Mouse (Mus musculus): Measurements from ENCODE around the gene Rnf24. TPM values are rescaled to one million over a fixed set of nuclear protein-coding genes. Genes with fewer than 3 reads are reported as not detected.
A peak's percentile ranks its signal among the peaks of the same experiment; 100 is the strongest.

Gene Rnf24
- polyA plus RNA-seq, 1 experiment, result 5.1 TPM

- no peaks in the 10 kb centered on the region for H3K4me1 ChIP-seq (ENCODE audit: control insufficient read depth, insufficient read depth, low read length)
- no peak overlapping the region for H3K27ac ChIP-seq (ENCODE audit: insufficient read depth, low read depth, low read length)
- no peak for TF ChIP-seq CTCF (IDR thresholded peaks at IDR 0.05; ENCODE audit: low read depth, low read length)
- TF ChIP-seq POLR2A (IDR thresholded peaks at IDR 0.05; ENCODE audit: borderline replicate concordance, low read depth, low read length), result no peak
These were observed 21.0 kb upstream of the Rnf24 start for GRCm38 (mm10) chr2:131373656-131374055.

GRCm38 (mm10) chr2:131372276-131372877 is 19.7 kb upstream of the Rnf24 start:
- Histone ChIP-seq H3K4me1 (ENCODE audit: control insufficient read depth, insufficient read depth, low read length) (no peaks in the 10 kb centered on the region), H3K4me3 (ENCODE audit: insufficient read depth, low read length) (no peak overlapping the region), H3K27ac (ENCODE audit: insufficient read depth, low read depth, low read length) (no peak overlapping the region)
- no peak for TF ChIP-seq CTCF (IDR thresholded peaks at IDR 0.05; ENCODE audit: low read depth, low read length)
- TF ChIP-seq POLR2A (IDR thresholded peaks at IDR 0.05; ENCODE audit: borderline replicate concordance, low read depth, low read length), result no peak

More at GRCm38 (mm10) chr2:131373656-131374055, 21.0 kb upstream of the Rnf24 start:
- no peak overlapping the region for H3K4me3 ChIP-seq (ENCODE audit: insufficient read depth, low read length)

GRCm38 (mm10) chr2:131371811-131372210 is 19.1 kb upstream of the Rnf24 start:
- Histone ChIP-seq H3K4me1 (ENCODE audit: control insufficient read depth, insufficient read depth, low read length) (no peaks in the 10 kb centered on the region), H3K4me3 (ENCODE audit: insufficient read depth, low read length) (no peak overlapping the region), H3K27ac (ENCODE audit: insufficient read depth, low read depth, low read length) (no peak overlapping the region)
- TF ChIP-seq CTCF (IDR thresholded peaks at IDR 0.05; ENCODE audit: low read depth, low read length) (no peak), POLR2A (IDR thresholded peaks at IDR 0.05; ENCODE audit: borderline replicate concordance, low read depth, low read length) (no peak)

- Histone ChIP-seq H3K27ac (ENCODE audit: insufficient read depth, low read depth, low read length) (no peak overlapping the region), H3K4me3 (ENCODE audit: insufficient read depth, low read length) (no peak overlapping the region), H3K4me1 (ENCODE audit: control insufficient read depth, insufficient read depth, low read length) (no peaks in the 10 kb centered on the region)
These were observed 18.1 kb upstream of the Rnf24 start for GRCm38 (mm10) chr2:131370828-131371227.

GRCm38 (mm10) chr2:131364689-131365088 is 12.0 kb upstream of the Rnf24 start:
- TF ChIP-seq POLR2A (IDR thresholded peaks at IDR 0.05; ENCODE audit: borderline replicate concordance, low read depth, low read length), result no peak
- no peak for TF ChIP-seq CTCF (IDR thresholded peaks at IDR 0.05; ENCODE audit: low read depth, low read length)
- Histone ChIP-seq H3K4me3 (ENCODE audit: insufficient read depth, low read length) (no peak overlapping the region), H3K4me1 (ENCODE audit: control insufficient read depth, insufficient read depth, low read length) (peaks cover 4% of the 10 kb centered on the region), H3K27ac (ENCODE audit: insufficient read depth, low read depth, low read length) (no peak overlapping the region)

More at GRCm38 (mm10) chr2:131370828-131371227, 18.1 kb upstream of the Rnf24 start:
- no peak for TF ChIP-seq CTCF (IDR thresholded peaks at IDR 0.05; ENCODE audit: low read depth, low read length)

GRCm38 (mm10) chr2:131358481-131358880 is 5.8 kb upstream of the Rnf24 start:
- TF ChIP-seq CTCF (IDR thresholded peaks at IDR 0.05; ENCODE audit: low read depth, low read length) (no peak), POLR2A (IDR thresholded peaks at IDR 0.05; ENCODE audit: borderline replicate concordance, low read depth, low read length) (no peak)

GRCm38 (mm10) chr2:131354049-131354448 is 1.4 kb upstream of the Rnf24 start:
- TF ChIP-seq CTCF (IDR thresholded peaks at IDR 0.05; ENCODE audit: low read depth, low read length) (no peak), POLR2A (IDR thresholded peaks at IDR 0.05; ENCODE audit: borderline replicate concordance, low read depth, low read length) (no peak)
- H3K4me1 ChIP-seq (ENCODE audit: control insufficient read depth, insufficient read depth, low read length), result peaks cover 13% of the 10 kb centered on the region
- H3K4me3 ChIP-seq (ENCODE audit: insufficient read depth, low read length), result no peak overlapping the region
- no peak overlapping the region for H3K27ac ChIP-seq (ENCODE audit: insufficient read depth, low read depth, low read length)

More at GRCm38 (mm10) chr2:131358481-131358880, 5.8 kb upstream of the Rnf24 start:
- Histone ChIP-seq H3K4me1 (ENCODE audit: control insufficient read depth, insufficient read depth, low read length) (peaks cover 11% of the 10 kb centered on the region; the same call in 1 of the 2 replicates), H3K4me3 (ENCODE audit: insufficient read depth, low read length) (no peak overlapping the region), H3K27ac (ENCODE audit: insufficient read depth, low read depth, low read length) (no peak overlapping the region)

GRCm38 (mm10) chr2:131353564-131353915 is 848 bp upstream of the Rnf24 start:
- Histone ChIP-seq H3K27ac (ENCODE audit: insufficient read depth, low read depth, low read length) (no peak overlapping the region), H3K4me1 (ENCODE audit: control insufficient read depth, insufficient read depth, low read length) (peaks cover 13% of the 10 kb centered on the region), H3K4me3 (ENCODE audit: insufficient read depth, low read length) (no peak overlapping the region)
- TF ChIP-seq CTCF (IDR thresholded peaks at IDR 0.05; ENCODE audit: low read depth, low read length) (no peak), POLR2A (IDR thresholded peaks at IDR 0.05; ENCODE audit: borderline replicate concordance, low read depth, low read length) (no peak)

- no peak for TF ChIP-seq CTCF (IDR thresholded peaks at IDR 0.05; ENCODE audit: low read depth, low read length)
- TF ChIP-seq POLR2A (IDR thresholded peaks at IDR 0.05; ENCODE audit: borderline replicate concordance, low read depth, low read length), result no peak
- H3K4me3 ChIP-seq (ENCODE audit: insufficient read depth, low read length), result peak overlapping the region; percentile 94
- peak overlapping the region; percentile 24 for H3K27ac ChIP-seq (ENCODE audit: insufficient read depth, low read depth, low read length)
- peaks cover 13% of the 10 kb centered on the region for H3K4me1 ChIP-seq (ENCODE audit: control insufficient read depth, insufficient read depth, low read length)
These were observed 535 bp downstream of the Rnf24 start for GRCm38 (mm10) chr2:131351968-131352746.

GRCm38 (mm10) chr2:131351471-131351870 is 1.2 kb downstream of the Rnf24 start:
- Histone ChIP-seq H3K27ac (ENCODE audit: insufficient read depth, low read depth, low read length) (no peak overlapping the region), H3K4me1 (ENCODE audit: control insufficient read depth, insufficient read depth, low read length) (peaks cover 13% of the 10 kb centered on the region), H3K4me3 (ENCODE audit: insufficient read depth, low read length) (no peak overlapping the region; the same call in 1 of the 2 replicates)
- TF ChIP-seq POLR2A (IDR thresholded peaks at IDR 0.05; ENCODE audit: borderline replicate concordance, low read depth, low read length) (no peak), CTCF (IDR thresholded peaks at IDR 0.05; ENCODE audit: low read depth, low read length) (no peak)
